Mouse (Mus musculus): ENCODE results near the gene Olfr693. TPM values are rescaled to one million over a fixed set of nuclear protein-coding genes. Genes with fewer than 3 reads are reported as not detected.

Olfr693 gene
- polyA plus RNA-seq, 1 experiment from 2014 or later: not detected

Other genes starting within 250 kb of the Olfr693 start
- not detected in 2 replicates for gene Olfr694, start 11.2 kb upstream of the Olfr693 start, polyA plus RNA-seq (2014; fragmentation: Nextera tagmentation; extraction: Ambion mirVana)
- gene Olfr695, start 35.8 kb upstream of the Olfr693 start, polyA plus RNA-seq (2014; fragmentation: Nextera tagmentation; extraction: Ambion mirVana): not detected in 2 replicates
- gene Olfr697, start 61.9 kb upstream of the Olfr693 start, polyA plus RNA-seq (2014; fragmentation: Nextera tagmentation; extraction: Ambion mirVana): not detected in 2 replicates
- not detected in 2 replicates for gene Olfr698, start 74.8 kb upstream of the Olfr693 start, polyA plus RNA-seq (2014; fragmentation: Nextera tagmentation; extraction: Ambion mirVana)
- not detected in 2 replicates for gene Olfr699, start 112.6 kb upstream of the Olfr693 start, polyA plus RNA-seq (2014; fragmentation: Nextera tagmentation; extraction: Ambion mirVana)
- not detected in 2 replicates for gene Olfr700, start 128.2 kb upstream of the Olfr693 start, polyA plus RNA-seq (2014; fragmentation: Nextera tagmentation; extraction: Ambion mirVana)
- gene Olfr701, start 133.5 kb upstream of the Olfr693 start, polyA plus RNA-seq (2014; fragmentation: Nextera tagmentation; extraction: Ambion mirVana): not detected in 2 replicates
- not detected in 2 replicates for gene Olfr702, start 153.3 kb upstream of the Olfr693 start, polyA plus RNA-seq (2014; fragmentation: Nextera tagmentation; extraction: Ambion mirVana)
- not detected in 2 replicates for gene Olfr703, start 162.8 kb upstream of the Olfr693 start, polyA plus RNA-seq (2014; fragmentation: Nextera tagmentation; extraction: Ambion mirVana)
- gene Olfr704, start 182.6 kb upstream of the Olfr693 start, polyA plus RNA-seq (2014; fragmentation: Nextera tagmentation; extraction: Ambion mirVana): not detected in 2 replicates
- gene Olfr705, start 196.3 kb upstream of the Olfr693 start, polyA plus RNA-seq (2014; fragmentation: Nextera tagmentation; extraction: Ambion mirVana): not detected in 2 replicates
- gene Olfr706, start 207.6 kb upstream of the Olfr693 start, polyA plus RNA-seq (2014; fragmentation: Nextera tagmentation; extraction: Ambion mirVana): not detected in 2 replicates
- not detected in 2 replicates for gene Olfr707, start 220.7 kb upstream of the Olfr693 start, polyA plus RNA-seq (2014; fragmentation: Nextera tagmentation; extraction: Ambion mirVana)
- gene Olfr1532-ps1, start 227.4 kb upstream of the Olfr693 start, polyA plus RNA-seq (2014; fragmentation: Nextera tagmentation; extraction: Ambion mirVana): not detected in 2 replicates

Data from heart, embryonic 14.5 days (tissue).